Mouse (Mus musculus) gonadal fat pad, adult 2 months (tissue): ENCODE results near the gene Fibcd1. TPM values are rescaled to one million over a fixed set of nuclear protein-coding genes. Genes with fewer than 3 reads are reported as not detected.

ENCODE experiments used
- DNase-seq: peaks from one replicate; pipeline ENCODE4 v3.0.0-alpha.2; 2012; ENCODE audit warnings: low read depth
- polyA plus RNA-seq: library from polyadenylated mRNA; depleted of rRNA; stranded (reverse); fragments of >200 nt; gene quantifications from 2 replicates; pipeline ENCODE4 v1.2.3, GENCODE M21; 2012; rRNA removed

The Fibcd1 gene
- 1.7 and 1.8 TPM in 2 replicates for polyA plus RNA-seq

DNA sequence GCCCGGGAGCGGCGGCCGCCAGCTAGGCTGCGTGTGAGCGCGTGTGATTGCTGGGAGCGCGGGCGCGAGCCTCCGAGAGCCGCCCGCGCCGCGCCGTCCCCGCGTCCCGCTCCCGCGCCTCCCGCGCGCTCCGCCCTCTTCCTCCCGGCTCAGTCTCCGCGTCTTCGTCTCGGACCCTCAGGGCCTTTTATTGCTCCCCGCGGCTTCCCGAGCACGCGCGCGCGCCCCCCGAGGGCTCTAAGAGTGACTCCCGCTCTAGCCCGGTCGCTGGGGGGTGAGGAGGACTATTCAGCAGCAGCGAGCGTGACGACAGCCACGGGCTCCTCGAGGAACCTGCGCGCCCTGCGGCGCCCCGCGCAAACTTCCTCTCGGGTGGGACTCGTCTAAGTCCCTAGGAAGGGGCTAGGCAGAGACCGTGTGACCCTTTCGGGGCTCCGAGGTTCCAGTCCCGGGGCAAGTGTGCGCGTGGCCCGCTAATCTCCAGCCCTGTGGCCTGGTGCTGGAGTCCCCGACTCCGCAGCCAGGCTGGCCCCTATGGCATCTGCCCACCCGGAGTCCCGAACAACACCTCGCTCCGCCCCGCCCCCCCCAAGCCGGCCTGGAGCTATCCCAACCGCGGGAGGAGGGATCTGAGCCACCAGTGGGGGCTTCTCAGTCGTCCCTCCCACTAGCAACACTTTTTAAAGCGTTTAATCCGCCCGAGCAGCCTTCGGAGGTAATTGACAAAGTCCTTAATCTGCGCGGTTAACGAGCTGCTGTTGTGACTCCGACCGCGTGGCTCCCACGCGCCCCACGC is at the start of gene Fibcd1:
TSS of gene Fibcd1 (minus strand) at position 110 of the 796 bp plus-strand sequence.
- DNase-seq, result no peak

GRCm38 (mm10) chr2:31894221-31894870 is 48.5 kb upstream of the Fibcd1 start:
- no peak for DNase-seq

- no peak for DNase-seq
Observed at GRCm38 (mm10) chr2:31893110-31893669, 47.4 kb upstream of the Fibcd1 start.

DNA sequence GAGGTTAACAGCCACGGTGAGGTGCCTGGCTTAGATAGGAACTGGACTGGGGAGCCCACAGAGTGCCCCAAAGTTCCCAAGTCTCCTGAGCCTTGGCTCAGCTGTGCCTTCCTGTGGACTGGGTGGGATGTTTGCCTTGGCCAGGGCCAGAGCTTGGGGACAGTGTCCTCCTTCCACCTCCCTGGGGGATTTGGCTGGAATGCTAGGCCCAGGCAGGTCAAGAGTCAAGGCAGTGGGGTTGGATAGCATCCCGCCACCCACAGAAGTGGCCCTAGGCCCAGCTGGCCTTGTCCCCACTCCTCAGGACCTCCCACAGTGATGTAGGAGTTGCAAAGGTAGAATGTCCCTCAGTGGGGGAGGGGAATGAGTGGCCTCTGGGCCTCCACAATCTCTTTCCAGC is 45.4 kb upstream of the Fibcd1 start:
- no peak for DNase-seq

- no peak for DNase-seq
Observed at GRCm38 (mm10) chr2:31888871-31889270, 43.1 kb upstream of the Fibcd1 start.

GRCm38 (mm10) chr2:31887030-31887429 is 41.2 kb upstream of the Fibcd1 start, which contains the start of gene Lamc3:
Lamc3 (plus strand) TSS chr2:31887291.
- DNase-seq, result no peak

GRCm38 (mm10) chr2:31884806-31885205 is 39.0 kb upstream of the Fibcd1 start:
- no peak for DNase-seq

GRCm38 (mm10) chr2:31883061-31883460 is 37.3 kb upstream of the Fibcd1 start:
- no peak for DNase-seq

GRCm38 (mm10) chr2:31880868-31881267 is 35.1 kb upstream of the Fibcd1 start:
- no peak for DNase-seq

DNA sequence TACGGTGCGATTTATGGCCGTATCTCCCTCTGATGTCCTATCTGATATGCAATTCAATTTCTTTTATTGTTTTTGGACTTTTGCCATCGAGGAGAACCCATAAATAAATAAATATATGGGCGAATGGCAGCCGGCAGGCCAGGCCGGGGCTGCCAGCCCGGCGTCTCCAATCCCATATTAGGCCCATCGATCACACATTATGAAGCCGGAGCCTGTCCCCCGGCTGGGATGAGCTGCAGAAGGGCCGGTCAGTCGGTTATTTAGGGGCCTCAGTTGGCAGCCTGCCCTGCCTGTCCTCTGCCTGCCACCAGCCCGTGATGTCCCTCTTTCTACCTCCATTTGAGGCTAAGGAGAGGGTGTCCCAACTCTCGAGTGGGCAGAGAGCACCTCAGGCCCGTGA is 32.8 kb upstream of the Fibcd1 start:
- no peak for DNase-seq

- DNase-seq, result no peak
Observed at GRCm38 (mm10) chr2:31876446-31876845, 30.6 kb upstream of the Fibcd1 start.

GRCm38 (mm10) chr2:31874290-31874855 is 28.6 kb upstream of the Fibcd1 start:
- DNase-seq, result no peak

DNA sequence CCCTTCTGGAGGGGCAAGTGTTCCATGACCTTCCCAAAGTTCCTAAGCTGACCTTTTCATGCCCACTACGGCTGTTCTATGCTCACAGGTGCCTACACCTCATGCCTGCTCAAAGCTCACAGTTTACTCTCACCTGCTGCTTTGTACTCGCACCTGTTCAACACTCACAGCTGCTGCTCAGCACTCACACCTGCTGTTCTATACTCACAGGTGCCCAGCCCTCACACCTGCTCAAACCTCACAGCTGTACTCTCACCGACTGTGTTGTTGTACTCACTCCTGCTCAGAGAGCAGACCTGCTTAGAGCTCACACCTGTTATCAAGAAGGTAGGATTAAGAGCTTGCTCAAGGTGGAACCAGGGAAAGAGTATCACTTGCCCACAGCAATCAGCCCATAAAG is 24.9 kb upstream of the Fibcd1 start:
- DNase-seq, result no peak

- DNase-seq, result no peak
Observed at GRCm38 (mm10) chr2:31869692-31870091, 23.9 kb upstream of the Fibcd1 start.

DNA sequence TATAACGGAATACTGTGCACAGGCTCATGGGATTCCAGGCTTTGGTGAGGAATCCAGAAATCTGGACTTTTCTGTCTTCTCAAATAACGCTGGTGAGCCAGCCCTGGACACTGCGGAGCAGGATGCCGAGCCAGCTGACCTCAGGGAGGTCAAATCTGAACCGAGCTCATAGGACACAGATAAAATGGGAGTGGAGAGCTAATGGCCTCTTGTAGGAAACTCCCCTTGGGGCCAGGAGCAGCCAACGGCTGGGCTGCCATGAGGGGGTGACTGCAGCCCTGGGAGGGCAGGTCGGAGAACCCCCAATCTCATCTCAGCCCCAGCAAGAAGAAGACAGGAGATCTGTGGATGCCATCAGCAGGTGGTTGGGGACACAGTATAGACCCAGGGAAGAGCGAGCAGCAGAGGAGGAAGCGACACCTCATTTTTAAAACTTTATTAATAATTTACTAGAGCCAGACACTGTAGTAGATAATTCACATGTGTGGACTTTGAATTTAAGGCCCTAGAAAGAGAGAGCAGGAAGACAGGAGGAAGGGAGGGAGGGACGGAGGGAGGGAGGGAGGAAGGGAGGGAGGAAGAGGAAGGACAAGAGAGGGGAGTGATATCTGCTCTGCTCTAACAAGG is 22.8 kb upstream of the Fibcd1 start:
- DNase-seq, result no peak

DNA sequence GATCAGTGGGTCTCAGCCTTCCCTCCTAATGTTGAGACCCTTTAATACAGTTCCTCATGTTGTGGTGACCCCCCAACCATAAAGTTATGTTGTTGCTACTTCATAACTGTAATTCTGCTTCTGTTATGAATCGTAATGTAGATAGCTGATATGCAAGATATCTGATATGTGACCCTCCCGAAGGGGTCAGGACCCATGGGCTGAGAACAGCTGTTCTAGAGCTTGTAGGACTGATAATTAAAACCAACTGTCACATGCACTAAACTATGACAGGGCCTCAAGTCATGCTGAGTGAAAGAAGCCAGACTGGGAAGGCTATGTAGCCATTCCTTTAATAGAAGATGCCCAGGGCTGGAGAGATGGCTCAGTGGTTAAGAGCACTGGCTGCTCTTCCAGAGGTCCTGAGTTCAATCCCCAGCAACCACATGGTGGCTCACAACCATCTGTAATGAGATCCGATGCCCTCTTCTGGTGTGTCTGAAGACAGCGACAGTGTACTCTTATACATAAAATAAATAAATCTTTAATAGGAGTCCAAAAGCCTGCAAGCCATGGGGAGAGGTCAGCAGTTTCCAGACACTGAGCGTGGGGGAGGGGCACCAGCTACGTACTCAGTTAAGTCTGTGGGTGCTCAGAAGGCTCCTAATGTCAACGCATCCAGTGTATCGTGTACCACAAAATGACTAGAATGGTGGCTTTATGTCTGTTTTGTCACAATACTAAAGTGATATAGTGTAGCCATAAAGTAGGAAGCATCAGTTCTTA is 22.1 kb upstream of the Fibcd1 start:
- DNase-seq, result no peak

- DNase-seq, result no peak
Observed at GRCm38 (mm10) chr2:31865794-31866193, 20.0 kb upstream of the Fibcd1 start.

DNA sequence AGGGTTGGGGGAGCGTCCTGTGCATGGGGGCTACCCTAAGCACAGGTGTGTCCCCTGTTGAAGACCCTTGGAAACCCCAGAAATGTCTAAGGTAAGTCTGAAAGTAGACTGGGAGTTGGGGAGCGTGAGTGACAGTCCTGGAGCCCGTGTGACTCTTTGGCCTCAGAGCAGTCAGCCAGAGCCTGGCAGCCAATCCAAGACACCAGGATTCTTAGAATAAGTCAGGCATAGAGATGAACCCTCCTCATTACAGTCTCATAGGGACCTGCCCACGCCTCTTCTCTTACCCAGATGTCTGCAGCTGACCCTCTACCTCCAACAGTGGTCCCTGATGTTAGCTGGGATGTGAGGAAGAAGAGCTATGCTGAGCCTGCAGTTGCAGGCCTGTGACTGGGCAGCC is 19.5 kb upstream of the Fibcd1 start:
- DNase-seq, result no peak

- no peak for DNase-seq
Observed at GRCm38 (mm10) chr2:31864891-31865290, 19.1 kb upstream of the Fibcd1 start.

DNA sequence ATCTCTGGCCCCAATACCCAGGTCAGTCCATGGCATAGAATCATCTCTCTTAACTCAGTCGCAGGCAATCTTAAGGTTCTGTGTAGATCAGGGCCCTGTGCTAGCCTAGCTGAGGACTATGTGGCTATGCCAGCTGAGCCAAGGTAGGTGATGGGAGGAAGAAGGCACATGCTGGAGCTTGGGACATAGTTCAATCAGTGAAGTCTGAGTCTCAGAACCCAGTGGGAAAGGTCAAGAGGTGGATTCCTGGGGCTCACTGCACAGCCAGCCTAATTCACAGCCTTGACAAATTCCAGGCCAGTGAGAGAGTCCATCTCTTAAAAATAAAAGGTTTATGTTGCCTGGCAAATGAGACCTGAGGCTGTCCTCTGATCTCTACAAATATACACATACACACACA is 18.0 kb upstream of the Fibcd1 start:
- DNase-seq, result no peak

DNA sequence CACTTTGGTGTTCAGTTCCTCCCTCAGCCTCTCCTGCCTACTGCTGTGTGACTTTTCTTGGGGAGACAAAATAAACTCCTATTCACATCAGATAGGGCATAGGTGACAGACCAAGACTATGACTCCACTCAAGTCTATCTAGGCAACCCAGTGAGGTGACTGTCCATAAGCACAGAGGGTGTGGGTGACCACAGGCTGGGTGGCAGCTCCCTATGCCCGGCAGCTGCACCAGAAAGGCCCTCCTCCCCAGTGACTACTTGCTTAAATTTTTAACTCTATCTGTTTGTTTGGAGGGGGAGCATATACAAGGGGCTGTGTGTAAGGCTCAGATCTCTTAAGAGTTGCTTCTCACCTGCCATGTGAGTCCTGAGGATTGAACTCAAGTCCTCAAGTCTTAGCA is 17.1 kb upstream of the Fibcd1 start:
- no peak for DNase-seq
